Mouse (Mus musculus): Measurements from ENCODE around the gene Pla2g4a. TPM values are rescaled to one million over a fixed set of nuclear protein-coding genes. Genes with fewer than 3 reads are reported as not detected.

Pla2g4a gene
- polyA plus RNA-seq, 1 experiment from 2014 or later: 44.4 TPM

DNA sequence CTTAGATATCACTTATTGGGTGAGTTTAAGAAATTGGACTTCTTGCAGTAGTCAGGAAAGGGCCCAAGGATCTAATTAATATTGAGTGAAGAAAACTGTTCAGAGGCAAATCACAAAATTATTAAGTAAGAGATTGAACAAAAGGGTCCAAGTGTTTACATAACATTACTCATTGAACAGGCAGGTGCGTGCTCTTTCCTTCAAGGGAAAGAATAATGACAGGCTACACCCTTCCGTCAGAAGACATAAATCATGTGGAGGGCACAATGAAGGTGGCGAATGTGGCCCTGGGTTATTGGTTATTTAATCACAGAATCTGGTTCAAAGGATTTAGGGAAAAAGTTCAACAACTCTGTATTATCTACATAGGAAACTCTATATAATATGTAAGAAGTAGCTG, 82.9 kb downstream of the Pla2g4a start:
- no peak overlapping the region for H3K9ac ChIP-seq (replicated peaks; ENCODE audit: low read depth, low read length)
- no peaks in the 10 kb centered on the region for H3K36me3 ChIP-seq (ENCODE audit: control insufficient read depth, insufficient read depth, low read length)
- no peaks in the 10 kb centered on the region for H3K9me3 ChIP-seq (ENCODE audit: control insufficient read depth, low read depth, low read length)
- 0 out of 2 replicates have a peak, but pooled peaks cover 5% of the 10 kb centered on the region for H3K4me1 ChIP-seq (ENCODE audit: control insufficient read depth, insufficient read depth, low read length)
- no peak overlapping the region for H3K27ac ChIP-seq (ENCODE audit: low read length)
- peak; percentile 75; the same call in 1 of the 2 replicates for ATAC-seq (ENCODE audit: insufficient number of reproducible peaks, insufficient read depth, low FRiP score, low read depth)
- 63% methylated on average over 3 of the region's 3 CpGs for WGBS
- no peak overlapping the region for H3K4me2 ChIP-seq (replicated peaks; ENCODE audit: low read depth, low read length)
- H3K27me3 ChIP-seq (ENCODE audit: control insufficient read depth, insufficient read depth, low read length): no peaks in the 10 kb centered on the region
- H3K4me3 ChIP-seq (ENCODE audit: low read depth, low read length): no peak overlapping the region

DNA sequence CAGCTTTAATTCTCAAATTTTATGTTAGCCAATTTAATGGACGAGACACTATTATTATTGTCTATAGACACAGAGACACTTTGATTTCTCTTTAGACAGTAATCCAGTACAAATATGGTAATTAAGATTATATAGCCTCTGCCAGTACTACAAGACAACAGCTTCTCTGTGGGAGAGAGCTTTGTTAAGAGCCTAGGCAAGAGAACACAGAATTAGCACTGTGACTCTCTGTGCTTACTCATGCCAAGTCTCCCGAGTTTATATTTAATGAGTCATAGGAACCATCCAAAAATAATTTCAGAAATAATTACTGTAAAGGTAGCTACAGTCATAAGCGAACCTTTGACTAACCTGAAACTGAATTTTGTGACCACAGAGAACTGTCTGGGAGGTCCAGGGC, 84.6 kb downstream of the Pla2g4a start:
- no peak overlapping the region for H3K4me2 ChIP-seq (replicated peaks; ENCODE audit: low read depth, low read length)
- no peaks in the 10 kb centered on the region for H3K4me1 ChIP-seq (ENCODE audit: control insufficient read depth, insufficient read depth, low read length)
- 90% methylated on average over 3 of the region's 3 CpGs for WGBS
- no peak overlapping the region for H3K27ac ChIP-seq (ENCODE audit: low read length)
- no peaks in the 10 kb centered on the region for H3K9me3 ChIP-seq (ENCODE audit: control insufficient read depth, low read depth, low read length)
- no peak overlapping the region for H3K4me3 ChIP-seq (ENCODE audit: low read depth, low read length)
- H3K9ac ChIP-seq (replicated peaks; ENCODE audit: low read depth, low read length): no peak overlapping the region
- no peaks in the 10 kb centered on the region for H3K27me3 ChIP-seq (ENCODE audit: control insufficient read depth, insufficient read depth, low read length)
- no peaks in the 10 kb centered on the region for H3K36me3 ChIP-seq (ENCODE audit: control insufficient read depth, insufficient read depth, low read length)
- ATAC-seq (ENCODE audit: insufficient number of reproducible peaks, insufficient read depth, low FRiP score, low read depth): no peak

DNA sequence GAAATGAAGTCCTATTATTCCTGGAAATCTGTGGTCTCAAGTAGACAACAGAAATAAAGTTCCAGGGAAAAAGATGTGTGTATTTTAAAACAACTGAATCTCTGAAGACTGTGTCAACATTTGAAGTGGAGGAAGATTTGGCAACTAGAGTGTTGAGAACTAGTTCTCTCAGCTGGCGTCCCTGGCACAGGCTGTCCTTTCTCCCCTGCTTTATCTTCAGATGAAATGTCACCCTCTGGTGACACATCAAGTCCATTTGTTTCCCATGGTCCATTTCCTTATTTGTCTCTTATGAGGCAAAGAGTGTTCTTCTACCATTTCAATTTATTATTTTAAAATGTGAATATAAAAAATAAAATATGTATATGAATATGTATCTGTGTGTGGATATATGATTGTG, 89.5 kb downstream of the Pla2g4a start:
- H3K36me3 ChIP-seq (ENCODE audit: control insufficient read depth, insufficient read depth, low read length): no peaks in the 10 kb centered on the region
- no peak overlapping the region for H3K4me2 ChIP-seq (replicated peaks; ENCODE audit: low read depth, low read length)
- H3K27ac ChIP-seq (ENCODE audit: low read length): no peak overlapping the region
- WGBS: 77% methylated on average over 1 of the region's 1 CpGs
- H3K27me3 ChIP-seq (ENCODE audit: control insufficient read depth, insufficient read depth, low read length): no peaks in the 10 kb centered on the region
- H3K9ac ChIP-seq (replicated peaks; ENCODE audit: low read depth, low read length): no peak overlapping the region
- no peak for ATAC-seq (ENCODE audit: insufficient number of reproducible peaks, insufficient read depth, low FRiP score, low read depth)
- H3K9me3 ChIP-seq (ENCODE audit: control insufficient read depth, low read depth, low read length): no peaks in the 10 kb centered on the region
- no peak overlapping the region for H3K4me3 ChIP-seq (ENCODE audit: low read depth, low read length)
- H3K4me1 ChIP-seq (ENCODE audit: control insufficient read depth, insufficient read depth, low read length): no peaks in the 10 kb centered on the region

DNA sequence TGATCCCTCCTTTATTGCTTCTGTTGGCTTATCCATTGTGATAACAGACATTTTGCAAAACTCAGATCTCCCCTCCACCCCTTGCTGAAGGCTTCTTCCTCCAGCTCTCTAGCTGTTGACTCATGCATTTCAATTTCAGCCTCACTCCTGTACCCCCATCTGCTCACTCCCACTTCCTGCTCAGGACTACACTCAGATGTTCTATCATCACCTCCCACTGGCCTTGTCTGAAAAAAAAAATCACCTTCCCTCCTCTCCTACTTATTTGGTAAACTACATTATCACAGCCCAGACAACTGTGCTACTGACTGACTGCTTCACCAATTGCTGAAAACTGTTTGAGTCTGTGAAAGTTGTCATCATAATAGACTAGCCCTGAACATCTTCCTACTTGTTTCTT, 93.8 kb downstream of the Pla2g4a start:
- no peak for ATAC-seq (ENCODE audit: insufficient number of reproducible peaks, insufficient read depth, low FRiP score, low read depth)
- H3K27me3 ChIP-seq (ENCODE audit: control insufficient read depth, insufficient read depth, low read length): no peaks in the 10 kb centered on the region
- no peak overlapping the region for H3K27ac ChIP-seq (ENCODE audit: low read length)
- H3K9ac ChIP-seq (replicated peaks; ENCODE audit: low read depth, low read length): no peak overlapping the region
- H3K4me3 ChIP-seq (ENCODE audit: low read depth, low read length): no peak overlapping the region
- H3K4me1 ChIP-seq (ENCODE audit: control insufficient read depth, insufficient read depth, low read length): peaks cover 8% of the 10 kb centered on the region; the same call in 1 of the 2 replicates
- no peak overlapping the region for H3K4me2 ChIP-seq (replicated peaks; ENCODE audit: low read depth, low read length)
- H3K9me3 ChIP-seq (ENCODE audit: control insufficient read depth, low read depth, low read length): no peaks in the 10 kb centered on the region
- H3K36me3 ChIP-seq (ENCODE audit: control insufficient read depth, insufficient read depth, low read length): no peaks in the 10 kb centered on the region

DNA sequence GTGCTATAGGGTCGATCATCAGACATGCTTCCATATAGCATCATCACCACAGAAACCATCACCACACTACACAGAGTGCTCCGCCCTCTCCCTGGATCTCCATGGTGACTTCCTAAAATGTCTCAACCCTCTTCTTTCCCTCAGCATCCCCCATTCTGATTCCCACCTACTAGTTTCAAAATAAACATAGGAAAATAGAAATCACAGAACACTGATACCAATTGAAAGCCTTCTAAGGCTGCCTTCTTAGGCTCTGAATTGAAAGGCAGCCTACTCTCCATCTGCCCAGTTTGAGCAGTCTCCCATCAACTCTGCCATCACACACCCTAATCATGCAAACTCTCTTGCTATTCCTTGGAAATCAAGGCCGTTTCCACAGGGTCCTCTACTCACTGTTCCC, 94.9 kb downstream of the Pla2g4a start:
- no peak overlapping the region for H3K4me2 ChIP-seq (replicated peaks; ENCODE audit: low read depth, low read length)
- peaks cover 9% of the 10 kb centered on the region; the same call in 1 of the 2 replicates for H3K4me1 ChIP-seq (ENCODE audit: control insufficient read depth, insufficient read depth, low read length)
- no peak overlapping the region for H3K4me3 ChIP-seq (ENCODE audit: low read depth, low read length)
- H3K9ac ChIP-seq (replicated peaks; ENCODE audit: low read depth, low read length): no peak overlapping the region
- no peak for ATAC-seq (ENCODE audit: insufficient number of reproducible peaks, insufficient read depth, low FRiP score, low read depth)
- 87% methylated on average over 3 of the region's 3 CpGs for WGBS
- no peaks in the 10 kb centered on the region for H3K36me3 ChIP-seq (ENCODE audit: control insufficient read depth, insufficient read depth, low read length)
- no peaks in the 10 kb centered on the region for H3K27me3 ChIP-seq (ENCODE audit: control insufficient read depth, insufficient read depth, low read length)
- H3K27ac ChIP-seq (ENCODE audit: low read length): no peak overlapping the region
- H3K9me3 ChIP-seq (ENCODE audit: control insufficient read depth, low read depth, low read length): no peaks in the 10 kb centered on the region

DNA sequence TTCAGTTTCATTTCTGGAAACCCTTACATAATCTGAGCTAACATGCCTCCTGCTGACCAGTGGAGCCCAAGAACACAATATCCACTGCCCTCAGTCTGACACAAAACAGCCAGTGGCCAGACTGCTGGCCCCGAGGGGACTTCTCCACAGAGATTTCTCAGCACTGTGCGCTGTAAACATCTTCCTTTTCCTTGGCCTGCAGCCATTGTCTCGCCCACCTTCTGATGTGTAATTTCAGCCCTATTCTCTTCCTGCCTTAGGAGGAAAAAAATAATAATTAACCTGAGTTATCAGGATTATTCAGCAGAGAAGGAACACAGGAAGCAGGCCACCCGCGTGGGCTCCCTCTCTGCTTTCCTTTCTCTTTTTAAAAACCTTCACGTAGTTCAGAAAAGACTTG, 98.3 kb downstream of the Pla2g4a start:
- H3K9ac ChIP-seq (replicated peaks; ENCODE audit: low read depth, low read length): no peak overlapping the region
- H3K4me2 ChIP-seq (replicated peaks; ENCODE audit: low read depth, low read length): no peak overlapping the region
- H3K27me3 ChIP-seq (ENCODE audit: control insufficient read depth, insufficient read depth, low read length): no peaks in the 10 kb centered on the region
- peaks cover 9% of the 10 kb centered on the region; the same call in 1 of the 2 replicates for H3K4me1 ChIP-seq (ENCODE audit: control insufficient read depth, insufficient read depth, low read length)
- no peaks in the 10 kb centered on the region for H3K9me3 ChIP-seq (ENCODE audit: control insufficient read depth, low read depth, low read length)
- 49% methylated on average over 6 of the region's 6 CpGs for WGBS
- no peak for ATAC-seq (ENCODE audit: insufficient number of reproducible peaks, insufficient read depth, low FRiP score, low read depth)
- H3K36me3 ChIP-seq (ENCODE audit: control insufficient read depth, insufficient read depth, low read length): no peaks in the 10 kb centered on the region
- no peak overlapping the region for H3K4me3 ChIP-seq (ENCODE audit: low read depth, low read length)
- H3K27ac ChIP-seq (ENCODE audit: low read length): 0 out of 2 replicates have a peak overlapping the region, but pooled peaks have one; percentile 11

DNA sequence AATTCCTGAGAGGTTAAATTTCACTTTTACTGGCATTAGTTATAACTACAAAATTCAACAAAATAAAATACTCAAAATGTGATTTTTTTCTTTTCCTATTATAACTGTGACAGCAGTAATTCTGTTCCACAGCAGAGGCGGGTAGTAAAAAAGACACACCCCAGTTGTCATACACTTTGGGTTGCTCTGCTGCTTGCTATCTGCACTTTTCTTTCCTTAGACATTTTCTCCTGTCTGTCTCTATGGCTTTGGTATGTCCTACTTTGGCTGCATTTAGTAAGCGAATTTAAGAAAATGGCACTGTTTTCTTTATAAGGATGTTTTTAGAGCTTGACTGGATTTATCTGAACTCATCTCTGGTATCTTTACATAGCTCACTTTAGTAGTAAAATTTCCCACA, 98.9 kb downstream of the Pla2g4a start:
- Histone ChIP-seq H3K36me3 (ENCODE audit: control insufficient read depth, insufficient read depth, low read length) (no peaks in the 10 kb centered on the region), H3K9ac (replicated peaks; ENCODE audit: low read depth, low read length) (no peak overlapping the region), H3K4me2 (replicated peaks; ENCODE audit: low read depth, low read length) (no peak overlapping the region), H3K27ac (ENCODE audit: low read length) (no peak overlapping the region), H3K4me1 (ENCODE audit: control insufficient read depth, insufficient read depth, low read length) (peaks cover 9% of the 10 kb centered on the region; the same call in 1 of the 2 replicates), H3K9me3 (ENCODE audit: control insufficient read depth, low read depth, low read length) (no peaks in the 10 kb centered on the region), H3K4me3 (ENCODE audit: low read depth, low read length) (no peak overlapping the region), H3K27me3 (ENCODE audit: control insufficient read depth, insufficient read depth, low read length) (no peaks in the 10 kb centered on the region)
- 69% methylated on average over 2 of the region's 2 CpGs for WGBS
- ATAC-seq (ENCODE audit: insufficient number of reproducible peaks, insufficient read depth, low FRiP score, low read depth): no peak

DNA sequence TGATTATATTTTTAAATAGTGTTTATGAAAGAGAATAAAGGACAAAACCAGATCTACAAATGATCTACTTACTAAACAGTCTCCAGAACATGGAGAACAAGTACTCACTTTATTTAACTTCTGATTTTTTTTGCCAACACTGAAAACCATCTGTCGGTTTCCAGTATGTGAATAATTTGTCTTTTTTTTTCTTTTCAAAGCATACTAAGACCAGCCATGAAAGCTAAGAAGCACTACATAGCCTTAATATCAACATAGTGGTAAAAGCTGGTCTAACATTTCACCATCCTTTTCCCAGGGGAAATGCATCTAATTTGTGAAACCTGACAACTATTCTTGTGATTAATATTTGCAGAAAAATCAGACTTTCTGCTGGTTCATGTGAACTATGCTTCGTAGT, 99.5 kb downstream of the Pla2g4a start:
- H3K36me3 ChIP-seq (ENCODE audit: control insufficient read depth, insufficient read depth, low read length): no peaks in the 10 kb centered on the region
- H3K4me1 ChIP-seq (ENCODE audit: control insufficient read depth, insufficient read depth, low read length): peaks cover 9% of the 10 kb centered on the region; the same call in 1 of the 2 replicates
- WGBS: 46% methylated on average over 2 of the region's 2 CpGs
- H3K4me2 ChIP-seq (replicated peaks; ENCODE audit: low read depth, low read length): no peak overlapping the region
- H3K27ac ChIP-seq (ENCODE audit: low read length): no peak overlapping the region
- no peaks in the 10 kb centered on the region for H3K9me3 ChIP-seq (ENCODE audit: control insufficient read depth, low read depth, low read length)
- no peaks in the 10 kb centered on the region for H3K27me3 ChIP-seq (ENCODE audit: control insufficient read depth, insufficient read depth, low read length)
- no peak for ATAC-seq (ENCODE audit: insufficient number of reproducible peaks, insufficient read depth, low FRiP score, low read depth)
- H3K4me3 ChIP-seq (ENCODE audit: low read depth, low read length): no peak overlapping the region
- no peak overlapping the region for H3K9ac ChIP-seq (replicated peaks; ENCODE audit: low read depth, low read length)

DNA sequence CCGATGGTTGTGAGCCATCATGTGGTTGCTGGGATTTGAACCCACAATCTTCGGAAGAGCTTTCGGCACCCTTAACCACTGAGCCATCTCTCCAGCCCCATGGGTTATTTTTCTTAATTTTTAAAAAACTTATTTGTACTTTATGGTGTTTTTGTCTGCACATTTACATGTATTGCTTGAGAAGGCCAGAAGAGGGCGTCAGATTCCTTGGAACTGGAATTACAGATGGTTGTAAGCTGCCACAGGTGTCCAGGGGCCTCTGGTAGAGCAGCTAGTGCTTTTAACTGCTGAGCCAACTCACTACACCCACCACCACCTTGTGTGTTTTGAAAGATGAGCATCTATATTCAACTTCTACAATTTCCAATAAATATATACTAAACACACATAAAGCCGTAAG, 102.4 kb downstream of the Pla2g4a start:
- WGBS: 69% methylated on average over 5 of the region's 5 CpGs
- Histone ChIP-seq H3K27ac (ENCODE audit: low read length) (no peak overlapping the region), H3K4me3 (ENCODE audit: low read depth, low read length) (no peak overlapping the region), H3K4me1 (ENCODE audit: control insufficient read depth, insufficient read depth, low read length) (peaks cover 9% of the 10 kb centered on the region; the same call in 1 of the 2 replicates), H3K27me3 (ENCODE audit: control insufficient read depth, insufficient read depth, low read length) (no peaks in the 10 kb centered on the region), H3K9me3 (ENCODE audit: control insufficient read depth, low read depth, low read length) (no peaks in the 10 kb centered on the region), H3K4me2 (replicated peaks; ENCODE audit: low read depth, low read length) (no peak overlapping the region), H3K36me3 (ENCODE audit: control insufficient read depth, insufficient read depth, low read length) (no peaks in the 10 kb centered on the region), H3K9ac (replicated peaks; ENCODE audit: low read depth, low read length) (no peak overlapping the region)
- no peak for ATAC-seq (ENCODE audit: insufficient number of reproducible peaks, insufficient read depth, low FRiP score, low read depth)
